Mouse (Mus musculus): ENCODE data around the gene Faap100. TPM values are rescaled to one million over a fixed set of nuclear protein-coding genes. Genes with fewer than 3 reads are reported as not detected.
A peak's percentile ranks its signal among the peaks of the same experiment; 100 is the strongest.

The Faap100 gene
- polyA plus RNA-seq, 1 experiment from 2014 or later = 9.7 TPM

GRCm38 (mm10) chr11:120395661-120396060 lies 17.1 kb upstream of the Faap100 start:
- no peak for TF ChIP-seq CTCF (IDR thresholded peaks at IDR 0.05; ENCODE audit: low read depth)

DNA sequence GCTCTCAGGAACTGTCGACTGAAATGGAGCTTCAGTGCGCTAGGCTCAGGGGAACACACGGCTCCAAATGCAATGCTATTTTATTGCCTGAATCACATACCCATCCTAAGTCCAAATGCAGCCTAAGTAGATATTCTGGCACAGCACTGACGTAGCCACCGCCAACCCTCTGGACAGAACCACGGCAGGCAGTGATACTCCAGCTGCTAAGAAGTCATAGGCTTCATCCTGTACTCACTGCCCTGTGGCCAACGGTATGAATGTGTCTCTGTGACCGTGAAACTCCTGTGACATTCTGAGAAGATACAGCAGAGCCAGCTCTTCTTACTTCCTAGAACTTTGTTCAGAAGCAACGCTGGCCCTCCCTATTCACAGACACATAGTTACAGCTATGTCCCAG lies 10.0 kb upstream of the Faap100 start:
- WGBS = 91% methylated on average over 9 of the region's 9 CpGs
- ATAC-seq = no peak

More at GRCm38 (mm10) chr11:120395661-120396060, 17.1 kb upstream of the Faap100 start:
- 59% methylated on average over 4 of the region's 4 CpGs for WGBS
- H3K9me3 ChIP-seq (ENCODE audit: control insufficient read depth) = no peaks in the 10 kb centered on the region
- 0 out of 2 replicates have a peak, but pooled peaks have one; percentile 31 for ATAC-seq
- no peak overlapping the region for H3K9ac ChIP-seq (ENCODE audit: low read depth, low read length)
- H3K27ac ChIP-seq (ENCODE audit: low read depth, low read length) = no peak overlapping the region
- no peaks in the 10 kb centered on the region for H3K27me3 ChIP-seq (replicated peaks; ENCODE audit: control insufficient read depth, insufficient read depth, low read length)
- H3K4me3 ChIP-seq (ENCODE audit: low read depth, low read length) = no peak overlapping the region
- H3K36me3 ChIP-seq (ENCODE audit: control insufficient read depth, insufficient read depth) = peaks cover 60% of the 10 kb centered on the region
- H3K4me2 ChIP-seq (replicated peaks; ENCODE audit: low read depth) = no peak overlapping the region
- H3K4me1 ChIP-seq (replicated peaks; ENCODE audit: control insufficient read depth, insufficient read depth, low read length) = no peaks in the 10 kb centered on the region

DNA sequence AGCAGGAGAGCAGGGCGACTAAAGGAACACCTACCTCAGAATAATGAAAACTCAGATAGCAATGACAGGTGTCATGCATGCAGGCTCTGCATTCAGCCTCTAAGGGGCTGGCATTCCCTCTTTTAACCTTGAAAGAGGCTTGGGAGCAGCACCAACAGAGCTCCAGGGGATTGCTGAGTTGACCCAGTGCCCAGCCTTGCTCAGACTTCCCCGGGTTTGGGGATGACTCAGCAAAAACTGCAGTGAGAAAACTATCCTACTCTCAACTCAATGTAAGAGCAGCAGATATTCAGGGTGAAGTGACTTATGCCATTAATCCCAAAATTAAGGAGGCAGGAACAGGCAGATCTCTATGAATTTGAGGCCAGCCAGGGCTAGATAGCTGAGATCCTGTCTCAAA lies 8.6 kb upstream of the Faap100 start:
- Histone ChIP-seq H3K4me2 (replicated peaks; ENCODE audit: low read depth) (no peak overlapping the region), H3K27ac (ENCODE audit: low read depth, low read length) (no peak overlapping the region), H3K9ac (ENCODE audit: low read depth, low read length) (no peak overlapping the region), H3K4me3 (ENCODE audit: low read depth, low read length) (no peak overlapping the region), H3K36me3 (ENCODE audit: control insufficient read depth, insufficient read depth) (peaks cover 73% of the 10 kb centered on the region), H3K27me3 (replicated peaks; ENCODE audit: control insufficient read depth, insufficient read depth, low read length) (no peaks in the 10 kb centered on the region), H3K4me1 (replicated peaks; ENCODE audit: control insufficient read depth, insufficient read depth, low read length) (no peaks in the 10 kb centered on the region), H3K9me3 (ENCODE audit: control insufficient read depth) (no peaks in the 10 kb centered on the region)
- no peak for TF ChIP-seq CTCF (IDR thresholded peaks at IDR 0.05; ENCODE audit: low read depth)
- 62% methylated on average over 2 of the region's 2 CpGs for WGBS
- ATAC-seq = no peak

More for the DNA sequence above, 10.0 kb upstream of the Faap100 start:
- Histone ChIP-seq H3K27ac (ENCODE audit: low read depth, low read length) (no peak overlapping the region), H3K4me1 (replicated peaks; ENCODE audit: control insufficient read depth, insufficient read depth, low read length) (no peaks in the 10 kb centered on the region), H3K9me3 (ENCODE audit: control insufficient read depth) (no peaks in the 10 kb centered on the region), H3K9ac (ENCODE audit: low read depth, low read length) (no peak overlapping the region), H3K36me3 (ENCODE audit: control insufficient read depth, insufficient read depth) (peaks cover 71% of the 10 kb centered on the region), H3K27me3 (replicated peaks; ENCODE audit: control insufficient read depth, insufficient read depth, low read length) (no peaks in the 10 kb centered on the region), H3K4me2 (replicated peaks; ENCODE audit: low read depth) (no peak overlapping the region), H3K4me3 (ENCODE audit: low read depth, low read length) (no peak overlapping the region)
- TF ChIP-seq CTCF (IDR thresholded peaks at IDR 0.05; ENCODE audit: low read depth) = no peak

DNA sequence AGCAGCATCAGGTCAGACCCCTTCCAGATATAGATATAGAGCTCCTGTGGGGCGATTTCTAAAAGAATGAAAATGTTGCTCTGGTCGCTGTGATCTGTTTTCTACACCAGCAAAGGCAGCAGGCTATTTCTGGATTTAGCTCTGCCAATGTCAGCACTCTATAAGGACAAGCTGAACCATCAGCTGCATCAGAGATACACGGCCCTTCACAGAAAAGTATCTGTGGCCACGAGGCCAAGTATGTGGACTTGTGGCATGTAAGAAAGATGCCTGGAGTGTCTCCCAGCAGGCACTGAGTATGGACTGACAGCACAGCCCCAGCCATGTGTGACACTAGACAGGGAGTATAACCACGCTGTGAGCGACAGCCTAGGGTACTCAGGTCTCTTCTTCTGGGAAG lies 8.1 kb upstream of the Faap100 start:
- Histone ChIP-seq H3K27me3 (replicated peaks; ENCODE audit: control insufficient read depth, insufficient read depth, low read length) (no peaks in the 10 kb centered on the region), H3K9me3 (ENCODE audit: control insufficient read depth) (no peaks in the 10 kb centered on the region), H3K4me1 (replicated peaks; ENCODE audit: control insufficient read depth, insufficient read depth, low read length) (no peaks in the 10 kb centered on the region), H3K4me3 (ENCODE audit: low read depth, low read length) (no peak overlapping the region), H3K4me2 (replicated peaks; ENCODE audit: low read depth) (no peak overlapping the region), H3K36me3 (ENCODE audit: control insufficient read depth, insufficient read depth) (peaks cover 75% of the 10 kb centered on the region), H3K9ac (ENCODE audit: low read depth, low read length) (no peak overlapping the region), H3K27ac (ENCODE audit: low read depth, low read length) (no peak overlapping the region)
- WGBS = 96% methylated on average over 6 of the region's 6 CpGs
- TF ChIP-seq CTCF (IDR thresholded peaks at IDR 0.05; ENCODE audit: low read depth) = no peak
- no peak for ATAC-seq

DNA sequence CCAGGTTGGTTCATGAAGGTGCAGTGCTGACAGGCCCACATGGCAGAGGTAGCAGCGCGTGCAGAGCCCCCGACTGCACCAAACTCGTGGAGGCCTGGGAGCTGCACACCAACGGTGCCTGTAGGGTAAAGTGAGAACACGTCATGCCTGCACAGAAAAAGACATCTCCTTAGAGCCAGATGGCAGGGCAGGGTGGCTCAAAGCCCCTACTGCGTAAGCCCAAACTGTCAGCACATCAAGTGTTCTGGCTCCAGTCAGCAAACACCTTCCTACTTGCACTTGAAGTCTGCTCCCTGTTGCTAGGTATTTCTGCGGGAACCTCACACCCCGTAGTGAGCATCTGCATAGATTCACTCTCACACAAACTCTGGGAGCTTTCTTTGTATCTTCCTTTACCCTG lies 3.9 kb upstream of the Faap100 start:
- TF ChIP-seq CTCF (IDR thresholded peaks at IDR 0.05; ENCODE audit: low read depth) = no peak
- no peak for ATAC-seq
- Histone ChIP-seq H3K4me2 (replicated peaks; ENCODE audit: low read depth) (no peak overlapping the region), H3K4me3 (ENCODE audit: low read depth, low read length) (no peak overlapping the region), H3K27ac (ENCODE audit: low read depth, low read length) (no peak overlapping the region), H3K4me1 (replicated peaks; ENCODE audit: control insufficient read depth, insufficient read depth, low read length) (0 out of 2 replicates have a peak, but pooled peaks cover 3% of the 10 kb centered on the region), H3K9ac (ENCODE audit: low read depth, low read length) (no peak overlapping the region), H3K9me3 (ENCODE audit: control insufficient read depth) (no peaks in the 10 kb centered on the region), H3K27me3 (replicated peaks; ENCODE audit: control insufficient read depth, insufficient read depth, low read length) (no peaks in the 10 kb centered on the region), H3K36me3 (ENCODE audit: control insufficient read depth, insufficient read depth) (peaks cover 70% of the 10 kb centered on the region)
- WGBS = 91% methylated on average over 9 of the region's 9 CpGs

DNA sequence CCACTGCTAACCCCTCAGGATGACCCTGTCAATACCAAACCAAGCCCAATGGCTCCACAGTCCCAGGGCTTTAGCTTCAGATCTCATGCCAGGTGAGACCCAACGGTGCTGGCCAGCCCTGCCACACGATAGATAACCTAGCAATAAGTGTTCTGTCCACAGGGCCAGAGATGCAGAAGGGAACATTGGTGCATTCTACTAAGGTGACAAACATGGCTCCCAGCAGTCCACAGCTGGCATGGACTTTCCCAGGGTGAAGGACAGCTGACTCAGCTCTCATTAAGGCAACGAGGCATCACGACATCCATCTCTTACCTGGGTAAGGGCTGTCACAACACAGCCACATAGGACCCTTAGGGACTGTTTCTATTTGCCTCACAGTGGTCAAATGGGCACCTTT lies 2.6 kb upstream of the Faap100 start:
- Histone ChIP-seq H3K27me3 (replicated peaks; ENCODE audit: control insufficient read depth, insufficient read depth, low read length) (no peaks in the 10 kb centered on the region), H3K9ac (ENCODE audit: low read depth, low read length) (no peak overlapping the region), H3K9me3 (ENCODE audit: control insufficient read depth) (no peaks in the 10 kb centered on the region), H3K36me3 (ENCODE audit: control insufficient read depth, insufficient read depth) (peaks cover 72% of the 10 kb centered on the region), H3K4me2 (replicated peaks; ENCODE audit: low read depth) (no peak overlapping the region), H3K27ac (ENCODE audit: low read depth, low read length) (no peak overlapping the region), H3K4me3 (ENCODE audit: low read depth, low read length) (no peak overlapping the region), H3K4me1 (replicated peaks; ENCODE audit: control insufficient read depth, insufficient read depth, low read length) (0 out of 2 replicates have a peak, but pooled peaks cover 3% of the 10 kb centered on the region)
- TF ChIP-seq CTCF (IDR thresholded peaks at IDR 0.05; ENCODE audit: low read depth) = no peak
- WGBS = 94% methylated on average over 4 of the region's 4 CpGs
- ATAC-seq = no peak

DNA sequence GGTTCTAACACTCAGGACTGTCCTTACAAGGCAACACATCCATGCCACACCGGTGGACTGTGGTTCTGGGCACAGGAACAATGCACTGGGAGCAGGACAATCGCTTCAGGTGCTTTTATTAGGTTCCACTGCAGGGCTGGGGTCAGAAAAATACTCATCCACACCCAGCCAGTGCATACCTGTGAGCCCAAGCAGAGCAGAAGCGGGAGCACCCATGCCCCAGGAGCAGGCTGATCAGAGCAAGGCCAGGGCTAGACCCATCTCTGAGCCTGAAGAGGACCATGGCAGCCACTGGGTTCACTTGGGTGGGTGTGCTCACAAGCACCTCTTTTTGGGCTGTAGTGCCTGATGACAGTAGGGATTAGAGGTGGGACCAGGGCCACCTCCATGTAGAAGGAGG lies 1.7 kb upstream of the Faap100 start:
- no peak for TF ChIP-seq CTCF (IDR thresholded peaks at IDR 0.05; ENCODE audit: low read depth)
- Histone ChIP-seq H3K4me2 (replicated peaks; ENCODE audit: low read depth) (no peak overlapping the region), H3K27me3 (replicated peaks; ENCODE audit: control insufficient read depth, insufficient read depth, low read length) (no peaks in the 10 kb centered on the region), H3K36me3 (ENCODE audit: control insufficient read depth, insufficient read depth) (peaks cover 71% of the 10 kb centered on the region), H3K9ac (ENCODE audit: low read depth, low read length) (no peak overlapping the region), H3K27ac (ENCODE audit: low read depth, low read length) (no peak overlapping the region), H3K4me3 (ENCODE audit: low read depth, low read length) (no peak overlapping the region), H3K9me3 (ENCODE audit: control insufficient read depth) (no peaks in the 10 kb centered on the region), H3K4me1 (replicated peaks; ENCODE audit: control insufficient read depth, insufficient read depth, low read length) (0 out of 2 replicates have a peak, but pooled peaks cover 3% of the 10 kb centered on the region)
- 93% methylated on average over 3 of the region's 3 CpGs for WGBS
- ATAC-seq = no peak

Data from intestine, postnatal 0 days (tissue).